8 mouse cellular contexts compared by ENCODE assay signal in the genomic region with DNA sequence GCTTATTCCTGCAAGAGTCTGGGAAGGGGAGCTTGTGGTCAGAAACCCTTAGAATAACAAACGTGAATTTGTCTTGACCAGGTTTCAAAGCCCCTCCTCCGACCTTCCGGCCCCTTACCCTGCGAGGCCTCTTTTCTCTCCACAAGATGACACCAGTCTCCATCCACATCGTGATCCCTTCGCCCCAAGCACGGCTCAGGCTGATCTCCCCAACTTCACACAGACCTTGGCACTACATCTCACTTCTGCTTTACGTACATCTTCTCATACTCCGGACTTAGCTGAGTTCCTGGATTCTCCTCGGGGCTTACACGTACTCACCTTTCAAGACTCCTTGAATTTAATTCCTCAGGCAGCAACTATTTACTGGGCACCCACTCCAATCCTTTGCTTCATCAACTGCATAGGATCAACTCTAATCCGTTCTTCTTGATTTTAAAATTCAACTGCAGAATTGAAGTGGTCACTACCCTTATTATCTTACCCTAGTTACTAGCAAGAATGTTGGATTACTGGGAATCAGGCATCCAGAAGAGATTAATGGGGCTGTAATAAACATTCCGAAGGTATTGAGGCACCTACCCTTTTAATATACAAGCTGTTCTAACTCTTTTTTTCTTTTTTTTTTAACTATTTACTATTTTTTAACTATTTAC. TPM values are rescaled to one million over a fixed set of nuclear protein-coding genes. Genes with fewer than 3 reads are reported as not detected.
DNase-seq lines count a peak whose midpoint lies in the region; ATAC-seq and TF ChIP-seq lines count a peak whose summit lies in the region.

No protein-coding gene starts in this region.

- H3K36me3 ChIP-seq in lung, embryonic 14.5 days (ENCODE audit: insufficient read depth), result peaks cover 37% of the 10 kb centered on the region
- H3K36me3 ChIP-seq in embryonic facial prominence, embryonic 15.5 days, result peaks cover 22% of the 10 kb centered on the region; the same call in 1 of the 2 replicates
- peaks cover 28% of the 10 kb centered on the region for H3K36me3 ChIP-seq in limb, embryonic 13.5 days
- H3K36me3 ChIP-seq in small intestine, adult 2 months (ENCODE audit: control insufficient read depth, insufficient read depth, low read length), result peaks cover 26% of the 10 kb centered on the region

- peaks cover 11% of the 10 kb centered on the region for H3K4me1 ChIP-seq in lung, embryonic 14.5 days (ENCODE audit: insufficient read depth)
- H3K4me1 ChIP-seq in embryonic facial prominence, embryonic 15.5 days, result peaks cover 37% of the 10 kb centered on the region
- H3K4me1 ChIP-seq in limb, embryonic 13.5 days, result peaks cover 38% of the 10 kb centered on the region
- H3K4me1 ChIP-seq in small intestine, adult 2 months (ENCODE audit: control insufficient read depth, insufficient read depth, insufficient read length, low read length), result peaks cover 32% of the 10 kb centered on the region; the same call in 1 of the 2 replicates

- DNase-seq in lung, embryonic 14.5 days, result no peak
- DNase-seq in lung, postnatal 4 days, result no peak
- no peak for DNase-seq in adrenal gland, postnatal 4 days (ENCODE audit: low spot score in 2 of 2)
- DNase-seq in left cerebral cortex, postnatal 36 days (ENCODE audit: low spot score in 2 of 2), result no peak
- DNase-seq in spleen, postnatal 36 days (ENCODE audit: low spot score in 2 of 2), result no peak

- intact Hi-C loops in left cerebral cortex, postnatal 36 days (cut with DNase I), result loop anchor here (5.0 kb wide), 1 partner anchor 52 kb away; the partner anchor contains the start of gene Chrm1

- peak overlapping the region; percentile 90 for H3K4me3 ChIP-seq in lung, embryonic 14.5 days (ENCODE audit: low read depth, low read length)
- H3K4me3 ChIP-seq in embryonic facial prominence, embryonic 15.5 days (replicated peaks), result peak overlapping the region; percentile 74
- peak overlapping the region; percentile 87 for H3K4me3 ChIP-seq in limb, embryonic 13.5 days
- H3K4me3 ChIP-seq in small intestine, adult 2 months (ENCODE audit: low read depth, low read length), result peak overlapping the region; percentile 69

- TF ChIP-seq POLR2A in small intestine, adult 2 months (IDR thresholded peaks at IDR 0.05; ENCODE audit: low read depth, low read length), result no peak

- no peak for TF ChIP-seq CTCF in lung, embryonic 14.5 days (IDR thresholded peaks at IDR 0.05; ENCODE audit: low read depth)
- no peak for TF ChIP-seq CTCF in small intestine, adult 2 months (IDR thresholded peaks at IDR 0.05; ENCODE audit: extremely low read depth, insufficient read length, insufficient replicate concordance, low read depth, low read length)

- 6% methylated on average over 13 of the region's 13 CpGs for WGBS in lung, embryonic 14.5 days
- WGBS in embryonic facial prominence, embryonic 15.5 days, result 6% methylated on average over 13 of the region's 13 CpGs
- WGBS in limb, embryonic 13.5 days, result 6% methylated on average over 13 of the region's 13 CpGs
- WGBS in small intestine, adult 2 months, result 12% methylated on average over 13 of the region's 13 CpGs

- H3K27me3 ChIP-seq in lung, embryonic 14.5 days (ENCODE audit: insufficient read depth, low read length), result no peaks in the 10 kb centered on the region
- H3K27me3 ChIP-seq in embryonic facial prominence, embryonic 15.5 days, result no peaks in the 10 kb centered on the region
- H3K27me3 ChIP-seq in limb, embryonic 13.5 days, result no peaks in the 10 kb centered on the region
- no peaks in the 10 kb centered on the region for H3K27me3 ChIP-seq in small intestine, adult 2 months (ENCODE audit: control insufficient read depth, insufficient read depth, low read length)

- no peaks in the 10 kb centered on the region for H3K9me3 ChIP-seq in lung, embryonic 14.5 days (ENCODE audit: low read depth, low read length)
- no peaks in the 10 kb centered on the region for H3K9me3 ChIP-seq in embryonic facial prominence, embryonic 15.5 days (replicated peaks)
- H3K9me3 ChIP-seq in limb, embryonic 13.5 days, result no peaks in the 10 kb centered on the region

- peak; percentile 36 for ATAC-seq in lung, embryonic 14.5 days (ENCODE audit: insufficient read depth)
- ATAC-seq in embryonic facial prominence, embryonic 15.5 days (ENCODE audit: insufficient number of reproducible peaks, low FRiP score, low TSS enrichment, low read depth), result peak; percentile 2; the same call in 1 of the 2 replicates
- ATAC-seq in limb, embryonic 13.5 days (ENCODE audit: low FRiP score, low read depth), result 0 out of 2 replicates have a peak, but pooled peaks have one; percentile 9

- peak overlapping the region; percentile 94 for H3K9ac ChIP-seq in lung, embryonic 14.5 days
- peak overlapping the region; percentile 84 for H3K9ac ChIP-seq in embryonic facial prominence, embryonic 15.5 days
- peak overlapping the region; percentile 85 for H3K9ac ChIP-seq in limb, embryonic 13.5 days

- peak overlapping the region; percentile 82 for H3K4me2 ChIP-seq in lung, embryonic 14.5 days
- peak overlapping the region; percentile 69 for H3K4me2 ChIP-seq in embryonic facial prominence, embryonic 15.5 days (replicated peaks)
- peak overlapping the region; percentile 76 for H3K4me2 ChIP-seq in limb, embryonic 13.5 days (replicated peaks)

- H3K27ac ChIP-seq in lung, embryonic 14.5 days (ENCODE audit: low read depth), result peak overlapping the region; percentile 95
- H3K27ac ChIP-seq in embryonic facial prominence, embryonic 15.5 days (replicated peaks), result peak overlapping the region; percentile 93
- peak overlapping the region; percentile 91 for H3K27ac ChIP-seq in limb, embryonic 13.5 days
- peak overlapping the region; percentile 84 for H3K27ac ChIP-seq in small intestine, adult 2 months (ENCODE audit: insufficient read depth, low read depth, low read length)

RNA-seq across cellular contexts. Expression of gene Slc3a2, which starts 9.0 kb away (rescaled TPM):
- 85.0 and 89.1 TPM in 2 replicates for polyA plus RNA-seq in lung, embryonic 14.5 days (2014; fragmentation: Nextera tagmentation; extraction: Ambion mirVana)
- polyA plus RNA-seq in embryonic facial prominence, embryonic 15.5 days (2015; fragmentation: Nextera tagmentation; extraction: Ambion mirVana), result 122 and 128 TPM in 2 replicates
- polyA plus RNA-seq in limb, embryonic 13.5 days (2015; fragmentation: Nextera tagmentation; extraction: Ambion mirVana), result 101 and 103 TPM in 2 replicates
- polyA plus RNA-seq in small intestine, adult 2 months (2012; rRNA removed), result 132 and 391 TPM in 2 replicates
- total RNA-seq in adrenal gland, postnatal 4 days (2021), result 100 to 1,000 TPM; 161 to 174 TPM
- 100 to 1,000 TPM; 151 to 173 TPM for total RNA-seq in left cerebral cortex, postnatal 36 days (2021)

RNA-seq across cellular contexts. Expression of gene Wdr74, which starts 21.5 kb away (rescaled TPM):
- 83.4 and 88.0 TPM in 2 replicates for polyA plus RNA-seq in lung, embryonic 14.5 days (2014; fragmentation: Nextera tagmentation; extraction: Ambion mirVana)
- 89.0 and 90.8 TPM in 2 replicates for polyA plus RNA-seq in embryonic facial prominence, embryonic 15.5 days (2015; fragmentation: Nextera tagmentation; extraction: Ambion mirVana)
- polyA plus RNA-seq in limb, embryonic 13.5 days (2015; fragmentation: Nextera tagmentation; extraction: Ambion mirVana), result 98.7 TPM in 2 replicates
- 12.1 and 17.5 TPM in 2 replicates for polyA plus RNA-seq in small intestine, adult 2 months (2012; rRNA removed)
- total RNA-seq in adrenal gland, postnatal 4 days (2021), result 10 to 100 TPM; 64.2 to 64.3 TPM
- total RNA-seq in left cerebral cortex, postnatal 36 days (2021), result 10 to 100 TPM; 50.8 to 55.2 TPM

RNA-seq across cellular contexts. Expression of gene 1700092M07Rik, which starts 26.4 kb away (rescaled TPM):
- 1.2 and 2.3 TPM in 2 replicates for polyA plus RNA-seq in lung, embryonic 14.5 days (2014; fragmentation: Nextera tagmentation; extraction: Ambion mirVana)
- 0.70 and 1.2 TPM in 2 replicates for polyA plus RNA-seq in embryonic facial prominence, embryonic 15.5 days (2015; fragmentation: Nextera tagmentation; extraction: Ambion mirVana)
- polyA plus RNA-seq in limb, embryonic 13.5 days (2015; fragmentation: Nextera tagmentation; extraction: Ambion mirVana), result 2.1 TPM in 2 replicates
- not detected in 2 replicates for polyA plus RNA-seq in small intestine, adult 2 months (2012; rRNA removed)
- total RNA-seq in adrenal gland, postnatal 4 days (2021), result 1 to 10 TPM; 2.3 to 2.5 TPM
- total RNA-seq in left cerebral cortex, postnatal 36 days (2021), result 1 to 10 TPM in 1 of 2 experiments, not detected in 1; 3.4 TPM

RNA-seq across cellular contexts. Expression of gene Stx5a, which starts 27.1 kb away (rescaled TPM):
- polyA plus RNA-seq in lung, embryonic 14.5 days (2014; fragmentation: Nextera tagmentation; extraction: Ambion mirVana), result 122 and 126 TPM in 2 replicates
- polyA plus RNA-seq in embryonic facial prominence, embryonic 15.5 days (2015; fragmentation: Nextera tagmentation; extraction: Ambion mirVana), result 168 and 175 TPM in 2 replicates
- 194 and 205 TPM in 2 replicates for polyA plus RNA-seq in limb, embryonic 13.5 days (2015; fragmentation: Nextera tagmentation; extraction: Ambion mirVana)
- 31.7 and 65.9 TPM in 2 replicates for polyA plus RNA-seq in small intestine, adult 2 months (2012; rRNA removed)
- 100 to 1,000 TPM; 118 to 125 TPM for total RNA-seq in adrenal gland, postnatal 4 days (2021)
- 10 to 100 TPM; 57.9 to 81.8 TPM for total RNA-seq in left cerebral cortex, postnatal 36 days (2021)

RNA-seq across cellular contexts. Expression of gene Nxf1, which starts 42.7 kb away (rescaled TPM):
- 195 and 197 TPM in 2 replicates for polyA plus RNA-seq in lung, embryonic 14.5 days (2014; fragmentation: Nextera tagmentation; extraction: Ambion mirVana)
- 175 and 192 TPM in 2 replicates for polyA plus RNA-seq in embryonic facial prominence, embryonic 15.5 days (2015; fragmentation: Nextera tagmentation; extraction: Ambion mirVana)
- 214 and 217 TPM in 2 replicates for polyA plus RNA-seq in limb, embryonic 13.5 days (2015; fragmentation: Nextera tagmentation; extraction: Ambion mirVana)
- polyA plus RNA-seq in small intestine, adult 2 months (2012; rRNA removed), result 13.3 and 25.4 TPM in 2 replicates
- 100 to 1,000 TPM; 124 to 145 TPM for total RNA-seq in adrenal gland, postnatal 4 days (2021)
- 10 to 100 TPM; 68.5 to 99.7 TPM for total RNA-seq in left cerebral cortex, postnatal 36 days (2021)
